Mouse (Mus musculus) thymus, adult 2 months (tissue): Measurements from ENCODE around the gene Arntl2.

Source experiments
- CTCF ChIP-seq: fragments of 200-500 bp; IDR thresholded peaks from 2 replicates; pipeline ENCODE4 v1.5.1; 2012; ENCODE audit warnings: mild to moderate bottlenecking, control low read depth, low read length, moderate library complexity, borderline replicate concordance; ENCODE audit not compliant: control insufficient read depth, poor library complexity, insufficient read depth; ENCODE audit errors: extremely low read depth
- POLR2A ChIP-seq: fragments of 200-500 bp; IDR thresholded peaks from 2 replicates; pipeline ENCODE4 v1.6.1; 2012; ENCODE audit warnings: mild to moderate bottlenecking, low read length, control low read depth, moderate library complexity; ENCODE audit not compliant: control insufficient read depth, poor library complexity, insufficient read depth; ENCODE audit errors: extremely low read depth

- no peak for TF ChIP-seq CTCF
- no peak for TF ChIP-seq POLR2A
Measured at GRCm38 (mm10) chr6:146813007-146813406, 17.2 kb downstream of the Arntl2 start.
